In genomic region chr7:24454199-24454598, GRCm38 (mm10) we compare ENCODE assay signal across 23 mouse cellular contexts. TPM values are rescaled to one million over a fixed set of nuclear protein-coding genes. Genes with fewer than 3 reads are reported as not detected.
"Had no signal": no experiment of that assay in that cellular context is flagged by ENCODE, and none has a peak within 500 bp of the region (broad histone marks: within the 10 kb centered on the region; RNA-seq: fewer than 3 reads in every experiment).

No protein-coding gene starts in this region.

- ATAC-seq: liver, postnatal 0 days; lung, postnatal 0 days; midbrain, embryonic 13.5 days; midbrain, embryonic 15.5 days had no signal

- H3K27ac ChIP-seq: lung, embryonic 15.5 days; macrophage; midbrain, embryonic 13.5 days; midbrain, embryonic 15.5 days; neural tube, embryonic 13.5 days; neural tube, embryonic 15.5 days; stomach, embryonic 15.5 days; stomach, postnatal 0 days had no signal

- H3K9ac ChIP-seq: liver, postnatal 0 days; lung, embryonic 15.5 days; midbrain, embryonic 13.5 days; midbrain, embryonic 15.5 days; neural tube, embryonic 13.5 days; neural tube, embryonic 15.5 days; stomach, embryonic 15.5 days had no signal

- H3K36me3 ChIP-seq: lung, embryonic 15.5 days; midbrain, embryonic 13.5 days; midbrain, embryonic 15.5 days; neural tube, embryonic 13.5 days; neural tube, embryonic 15.5 days; stomach, embryonic 15.5 days had no signal

- H3K4me2 ChIP-seq: lung, embryonic 15.5 days; midbrain, embryonic 11.5 days; midbrain, embryonic 13.5 days; midbrain, embryonic 15.5 days; neural tube, embryonic 13.5 days; neural tube, embryonic 15.5 days; stomach, embryonic 15.5 days had no signal

- DNase-seq: liver, postnatal 0 days; lung, adult 2 months; lung, postnatal 14 days; lung, postnatal 36 days; right cerebral cortex, postnatal 14 days; thymus, adult 2 months; thymus, postnatal 14 days; thymus, postnatal 36 days had no signal

- H3K9me3 ChIP-seq: lung, embryonic 15.5 days; megakaryocyte, embryonic 14.5 days; midbrain, embryonic 13.5 days; midbrain, embryonic 15.5 days; neural tube, embryonic 13.5 days; neural tube, embryonic 15.5 days; stomach, embryonic 15.5 days had no signal

- H3K4me3 ChIP-seq: lung, embryonic 15.5 days; megakaryocyte, embryonic 14.5 days; midbrain, embryonic 13.5 days; midbrain, embryonic 15.5 days; myocyte; neural tube, embryonic 13.5 days; neural tube, embryonic 15.5 days; stomach, embryonic 15.5 days had no signal

- H3K4me1 ChIP-seq: midbrain, embryonic 13.5 days; midbrain, embryonic 15.5 days; neural tube, embryonic 13.5 days; neural tube, embryonic 15.5 days; stomach, embryonic 15.5 days had no signal

- H3K27me3 ChIP-seq: lung, embryonic 15.5 days; midbrain, embryonic 13.5 days; midbrain, embryonic 15.5 days; neural tube, embryonic 13.5 days; neural tube, embryonic 15.5 days; stomach, embryonic 15.5 days had no signal

RNA-seq across cellular contexts. Expression of gene Irgc1, which starts 2.1 kb away (rescaled TPM):
- polyA plus RNA-seq: lung, embryonic 15.5 days; macrophage; midbrain, embryonic 11.5 days; midbrain, embryonic 13.5 days; midbrain, embryonic 15.5 days; neural tube, embryonic 11.5 days; neural tube, embryonic 13.5 days; neural tube, embryonic 15.5 days; stomach, embryonic 15.5 days had no signal

RNA-seq across cellular contexts. Expression of gene Plaur, which starts 8.1 kb away (rescaled TPM):
- polyA plus RNA-seq: testis, adult 2 months had no signal

RNA-seq across cellular contexts. Expression of gene Cadm4, which starts 27.6 kb away (rescaled TPM):
- total RNA-seq: megakaryocyte progenitor cell, adult 5-6 weeks had no signal
- polyA plus RNA-seq: macrophage had no signal
